Mouse (Mus musculus): Measurements from ENCODE around the gene Pum1.

GRCm38 (mm10) chr4:130792376-130793179 lies 129.5 kb downstream of the Pum1 start, which contains the start of gene Sdc3:
- TF ChIP-seq CTCF (IDR thresholded peaks at IDR 0.05; ENCODE audit: control insufficient read depth, insufficient read depth, insufficient read length) (no peak), MAX (IDR thresholded peaks at IDR 0.05) (no peak), MYOG (IDR thresholded peaks at IDR 0.05; ENCODE audit: control insufficient read depth, extremely low read depth, insufficient read length) (no peak), CEBPB (IDR thresholded peaks at IDR 0.05; ENCODE audit: low read depth) (no peak), MYOD1 (IDR thresholded peaks at IDR 0.05; ENCODE audit: control insufficient read depth, insufficient read length, low read depth) (no peak), FOSL1 (IDR thresholded peaks at IDR 0.05; ENCODE audit: insufficient read depth, low read length, poor library complexity, severe bottlenecking) (no peak), USF1 (IDR thresholded peaks at IDR 0.05; ENCODE audit: low read depth) (no peak)

Measured in C2C12 (cell line).